32 mouse cellular contexts compared by ENCODE assay signal in genomic region chr3:101510632-101511031, GRCm38 (mm10).
"Had no signal": no experiment of that assay in that cellular context is flagged by ENCODE, and none has a peak within 500 bp of the region (broad histone marks: within the 10 kb centered on the region; RNA-seq: fewer than 3 reads in every experiment).

No protein-coding gene starts in this region.

- ATAC-seq: liver, embryonic 12.5 days; liver, postnatal 0 days; lung, postnatal 0 days; midbrain, embryonic 13.5 days; midbrain, embryonic 15.5 days; midbrain, embryonic 16.5 days had no signal

- H3K27me3 ChIP-seq: limb, embryonic 12.5 days; limb, embryonic 13.5 days; limb, embryonic 15.5 days; liver, embryonic 12.5 days; liver, embryonic 13.5 days; liver, embryonic 15.5 days; lung, embryonic 15.5 days; midbrain, embryonic 13.5 days; midbrain, embryonic 15.5 days; neural tube, embryonic 12.5 days; neural tube, embryonic 13.5 days had no signal

- H3K9ac ChIP-seq: limb, embryonic 12.5 days; limb, embryonic 13.5 days; limb, embryonic 15.5 days; liver, embryonic 12.5 days; liver, embryonic 13.5 days; liver, embryonic 14.5 days; liver, embryonic 15.5 days; liver, postnatal 0 days; lung, embryonic 14.5 days; lung, embryonic 15.5 days; midbrain, embryonic 12.5 days; midbrain, embryonic 13.5 days; midbrain, embryonic 15.5 days; neural tube, embryonic 12.5 days; neural tube, embryonic 13.5 days had no signal

- H3K27ac ChIP-seq: limb, embryonic 12.5 days; limb, embryonic 15.5 days; liver, embryonic 12.5 days; liver, embryonic 13.5 days; liver, embryonic 14.5 days; liver, embryonic 15.5 days; lung, embryonic 15.5 days; macrophage; midbrain, embryonic 10.5 days; midbrain, embryonic 12.5 days; midbrain, embryonic 13.5 days; midbrain, embryonic 15.5 days; neural tube, embryonic 12.5 days; neural tube, embryonic 13.5 days had no signal

- H3K4me3 ChIP-seq: limb, embryonic 10.5 days; limb, embryonic 12.5 days; limb, embryonic 13.5 days; limb, embryonic 15.5 days; liver, embryonic 12.5 days; liver, embryonic 13.5 days; liver, embryonic 15.5 days; lung, embryonic 15.5 days; megakaryocyte, embryonic 14.5 days; midbrain, embryonic 10.5 days; midbrain, embryonic 12.5 days; midbrain, embryonic 13.5 days; midbrain, embryonic 15.5 days; neural tube, embryonic 12.5 days; neural tube, embryonic 13.5 days had no signal

- H3K36me3 ChIP-seq: limb, embryonic 10.5 days; limb, embryonic 12.5 days; limb, embryonic 13.5 days; limb, embryonic 15.5 days; liver, embryonic 12.5 days; liver, embryonic 13.5 days; liver, embryonic 15.5 days; lung, embryonic 15.5 days; midbrain, embryonic 10.5 days; midbrain, embryonic 12.5 days; midbrain, embryonic 13.5 days; midbrain, embryonic 15.5 days; neural tube, embryonic 12.5 days; neural tube, embryonic 13.5 days had no signal

- H3K4me2 ChIP-seq: limb, embryonic 12.5 days; limb, embryonic 13.5 days; limb, embryonic 15.5 days; liver, embryonic 11.5 days; liver, embryonic 12.5 days; liver, embryonic 13.5 days; liver, embryonic 15.5 days; lung, embryonic 14.5 days; lung, embryonic 15.5 days; midbrain, embryonic 11.5 days; midbrain, embryonic 12.5 days; midbrain, embryonic 13.5 days; midbrain, embryonic 15.5 days; neural tube, embryonic 12.5 days; neural tube, embryonic 13.5 days had no signal

- H3K9me3 ChIP-seq: limb, embryonic 10.5 days; limb, embryonic 12.5 days; limb, embryonic 15.5 days; liver, embryonic 12.5 days; liver, embryonic 13.5 days; liver, embryonic 15.5 days; lung, embryonic 15.5 days; megakaryocyte, embryonic 14.5 days; midbrain, embryonic 15.5 days; neural tube, embryonic 12.5 days had no signal

- DNase-seq: left cerebral cortex, postnatal 4 days; liver; liver, embryonic 13.5 days; liver, postnatal 0 days; lung, adult 18-20 months; lung, adult 2 months; lung, embryonic 14.5 days; lung, postnatal 10 days; lung, postnatal 14 days; lung, postnatal 36 days; lung, postnatal 4 days; midbrain, embryonic 14.5 days had no signal
